Mouse (Mus musculus): ENCODE measurements around the gene Eif3c. TPM values are rescaled to one million over a fixed set of nuclear protein-coding genes. Genes with fewer than 3 reads are reported as not detected.

Gene Eif3c
- polyA plus RNA-seq, 1 experiment: 149 TPM

DNA sequence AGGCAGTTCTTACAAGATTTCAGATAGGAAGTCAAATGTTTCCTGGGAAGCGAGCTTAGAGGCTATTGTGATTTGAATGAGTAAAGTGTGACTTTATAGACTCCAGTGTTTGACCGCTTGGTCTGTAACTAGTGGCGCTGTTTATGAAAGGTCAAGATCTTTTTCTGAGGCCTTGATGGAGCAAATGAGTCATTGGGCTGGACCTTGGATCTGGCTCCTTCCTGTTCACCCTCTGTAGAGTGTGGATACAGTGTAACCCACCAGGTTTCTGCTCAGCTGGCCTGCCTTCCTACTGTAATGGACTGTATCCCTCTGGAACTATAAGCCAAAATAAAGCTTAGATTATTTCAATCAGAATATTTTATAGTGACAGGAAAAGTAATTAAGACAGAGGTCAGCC, 54.9 kb downstream of the Eif3c start:
- TF ChIP-seq CTCF (IDR thresholded peaks at IDR 0.05; ENCODE audit: borderline replicate concordance, extremely low read depth, insufficient read depth, insufficient read length): no peak
- TF ChIP-seq POLR2A (IDR thresholded peaks at IDR 0.05; ENCODE audit: borderline replicate concordance, extremely low read depth, insufficient read depth, insufficient read length, poor library complexity, severe bottlenecking): no peak
- no peak for DNase-seq (ENCODE audit: low read depth)

- no peak for DNase-seq (ENCODE audit: low read depth)
- TF ChIP-seq POLR2A (IDR thresholded peaks at IDR 0.05; ENCODE audit: borderline replicate concordance, extremely low read depth, insufficient read depth, insufficient read length, poor library complexity, severe bottlenecking): no peak
- no peak for TF ChIP-seq CTCF (IDR thresholded peaks at IDR 0.05; ENCODE audit: borderline replicate concordance, extremely low read depth, insufficient read depth, insufficient read length)
Observed at GRCm38 (mm10) chr7:126507126-126507778, 59.0 kb downstream of the Eif3c start.

DNA sequence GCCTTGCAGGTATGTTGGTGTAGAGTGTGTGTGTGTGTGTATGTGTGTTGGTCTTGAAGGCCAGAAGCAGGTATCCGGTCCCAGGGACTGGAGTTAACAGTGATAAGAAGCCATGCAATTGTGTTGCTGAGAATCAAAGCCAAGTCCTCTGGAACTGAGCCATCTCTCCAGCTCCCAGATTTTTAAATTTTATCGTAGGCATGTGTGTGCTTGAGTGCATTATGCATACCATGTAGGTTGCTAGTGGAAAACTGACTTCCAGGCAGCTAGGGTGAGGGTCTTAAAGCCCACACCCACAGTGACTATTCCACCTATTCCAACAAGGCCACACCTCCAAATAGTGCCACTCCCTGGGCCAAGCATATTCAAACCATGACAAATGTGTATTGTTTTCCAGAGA, 61.3 kb downstream of the Eif3c start:
- DNase-seq (ENCODE audit: low read depth): no peak
- TF ChIP-seq CTCF (IDR thresholded peaks at IDR 0.05; ENCODE audit: borderline replicate concordance, extremely low read depth, insufficient read depth, insufficient read length): no peak
- no peak for TF ChIP-seq POLR2A (IDR thresholded peaks at IDR 0.05; ENCODE audit: borderline replicate concordance, extremely low read depth, insufficient read depth, insufficient read length, poor library complexity, severe bottlenecking)

DNA sequence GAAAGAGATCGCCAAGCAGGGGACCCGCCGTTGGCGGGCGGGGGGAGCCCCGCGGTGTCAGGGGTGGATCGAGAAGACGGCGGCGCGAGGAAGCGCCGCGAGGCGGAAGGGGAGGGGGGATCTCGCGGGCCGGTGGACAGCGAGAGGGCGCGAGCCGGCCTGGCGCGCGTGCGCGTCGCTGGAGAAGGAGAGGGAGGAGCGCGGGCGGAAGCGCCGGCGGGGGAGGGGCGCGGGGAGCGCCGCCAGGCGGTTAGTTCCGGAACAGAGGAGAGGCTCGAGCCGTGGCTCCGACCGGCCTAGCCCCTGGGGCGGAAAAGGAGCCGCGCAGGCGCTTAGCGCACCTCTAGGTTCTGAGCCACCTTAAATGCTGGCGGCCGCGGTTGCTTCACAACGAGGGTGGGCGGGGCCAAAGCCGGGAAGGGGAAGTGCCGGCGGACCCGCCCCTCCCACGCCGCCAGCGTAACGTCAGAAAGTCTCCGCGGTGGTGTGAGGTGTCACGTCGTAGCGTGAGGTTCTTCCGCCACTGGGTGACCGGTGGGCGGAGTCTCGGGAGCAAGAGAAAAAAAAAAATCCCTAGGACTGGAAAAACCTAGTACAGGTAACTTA, 62.8 kb downstream of the Eif3c start, which contains the start of gene Atxn2l:
TSS of gene Atxn2l (minus strand) at position 165 of the 606 bp plus-strand sequence.
- peak; percentile 82 for TF ChIP-seq POLR2A (IDR thresholded peaks at IDR 0.05; ENCODE audit: borderline replicate concordance, extremely low read depth, insufficient read depth, insufficient read length, poor library complexity, severe bottlenecking)
- TF ChIP-seq CTCF (IDR thresholded peaks at IDR 0.05; ENCODE audit: borderline replicate concordance, extremely low read depth, insufficient read depth, insufficient read length): peak; percentile 53
- peak; percentile 100 for DNase-seq (ENCODE audit: low read depth)

DNA sequence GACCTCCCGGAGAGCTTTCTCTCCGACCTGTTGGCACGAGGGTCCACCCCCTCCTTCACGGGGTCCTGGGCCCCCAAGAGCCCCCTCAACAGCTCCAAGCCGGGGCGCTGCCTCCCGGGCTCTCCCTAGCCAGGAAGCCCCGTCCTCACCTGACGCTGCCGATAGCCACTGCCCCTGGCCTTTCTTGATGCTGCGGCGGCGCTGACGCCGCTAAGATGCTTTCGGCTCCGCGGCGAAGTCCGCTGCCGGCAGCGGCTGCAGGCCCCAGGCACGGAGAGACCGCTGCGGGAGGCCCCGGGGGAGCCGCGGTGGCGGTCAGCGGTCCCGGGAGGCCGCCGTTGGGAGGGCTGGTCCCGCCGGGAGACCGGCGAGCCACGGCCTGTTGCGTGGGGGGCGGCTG, 63.5 kb downstream of the Eif3c start:
- no peak for DNase-seq (ENCODE audit: low read depth)
- no peak for TF ChIP-seq CTCF (IDR thresholded peaks at IDR 0.05; ENCODE audit: borderline replicate concordance, extremely low read depth, insufficient read depth, insufficient read length)
- TF ChIP-seq POLR2A (IDR thresholded peaks at IDR 0.05; ENCODE audit: borderline replicate concordance, extremely low read depth, insufficient read depth, insufficient read length, poor library complexity, severe bottlenecking): no peak

GRCm38 (mm10) chr7:126502023-126502741, 64.0 kb downstream of the Eif3c start:
- TF ChIP-seq POLR2A (IDR thresholded peaks at IDR 0.05; ENCODE audit: borderline replicate concordance, extremely low read depth, insufficient read depth, insufficient read length, poor library complexity, severe bottlenecking) (peak; percentile 31; the same call in 1 of the 2 replicates), CTCF (IDR thresholded peaks at IDR 0.05; ENCODE audit: borderline replicate concordance, extremely low read depth, insufficient read depth, insufficient read length) (no peak)
- DNase-seq (ENCODE audit: low read depth): peak; percentile 100

- no peak for DNase-seq (ENCODE audit: low read depth)
Observed at GRCm38 (mm10) chr7:126501684-126502022, 64.6 kb downstream of the Eif3c start.

DNA sequence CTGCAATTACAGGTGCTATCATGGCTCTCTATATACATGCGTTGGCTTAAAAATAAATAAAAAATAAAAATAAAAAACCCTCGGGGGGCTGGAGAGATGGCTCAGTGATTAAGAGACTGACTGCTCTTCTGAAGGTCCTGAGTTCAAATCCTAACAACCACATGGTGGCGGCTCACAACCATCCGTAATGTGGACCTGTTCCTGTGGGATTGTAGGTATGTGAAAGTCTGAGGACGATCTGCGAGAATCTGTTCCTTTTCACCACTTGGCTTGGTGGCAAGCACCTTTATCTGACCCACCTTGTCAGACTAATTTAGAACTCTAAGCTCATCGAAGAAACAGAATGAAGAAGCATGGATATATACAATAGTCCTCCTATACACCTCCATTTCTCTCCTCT, 66.8 kb downstream of the Eif3c start:
- no peak for DNase-seq (ENCODE audit: low read depth)

More at GRCm38 (mm10) chr7:126501684-126502022, 64.6 kb downstream of the Eif3c start:
- TF ChIP-seq CTCF (IDR thresholded peaks at IDR 0.05; ENCODE audit: borderline replicate concordance, extremely low read depth, insufficient read depth, insufficient read length): no peak

GRCm38 (mm10) chr7:126497966-126498365, 68.2 kb downstream of the Eif3c start:
- TF ChIP-seq CTCF (IDR thresholded peaks at IDR 0.05; ENCODE audit: borderline replicate concordance, extremely low read depth, insufficient read depth, insufficient read length) (no peak), POLR2A (IDR thresholded peaks at IDR 0.05; ENCODE audit: borderline replicate concordance, extremely low read depth, insufficient read depth, insufficient read length, poor library complexity, severe bottlenecking) (no peak)
- no peak for DNase-seq (ENCODE audit: low read depth)

More for the DNA sequence above, 66.8 kb downstream of the Eif3c start:
- TF ChIP-seq CTCF (IDR thresholded peaks at IDR 0.05; ENCODE audit: borderline replicate concordance, extremely low read depth, insufficient read depth, insufficient read length) (no peak), POLR2A (IDR thresholded peaks at IDR 0.05; ENCODE audit: borderline replicate concordance, extremely low read depth, insufficient read depth, insufficient read length, poor library complexity, severe bottlenecking) (no peak)

DNA sequence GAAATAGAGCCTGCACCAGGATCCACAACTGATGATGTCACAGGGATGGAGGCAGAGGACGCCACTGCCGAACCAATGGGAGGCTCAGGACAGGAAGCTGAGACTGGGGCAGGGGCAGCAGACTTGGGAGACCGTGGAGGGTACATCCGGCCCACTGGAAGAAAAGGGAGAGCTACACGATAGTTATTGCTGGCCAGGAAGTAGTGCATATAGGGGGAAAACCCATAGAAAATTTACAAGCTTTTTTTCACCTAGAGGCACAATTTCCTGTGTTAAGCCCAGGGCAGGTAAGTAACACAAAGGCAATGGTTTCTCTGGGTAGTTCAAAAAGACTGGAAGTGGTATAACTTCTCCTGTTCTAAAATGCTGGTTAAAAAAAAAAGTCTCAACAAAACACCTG, 69.7 kb downstream of the Eif3c start:
- no peak for DNase-seq (ENCODE audit: low read depth)
- TF ChIP-seq POLR2A (IDR thresholded peaks at IDR 0.05; ENCODE audit: borderline replicate concordance, extremely low read depth, insufficient read depth, insufficient read length, poor library complexity, severe bottlenecking) (no peak), CTCF (IDR thresholded peaks at IDR 0.05; ENCODE audit: borderline replicate concordance, extremely low read depth, insufficient read depth, insufficient read length) (no peak)

Other genes with a start within 250 kb of the Eif3c start
- gene Lat, start 196.8 kb downstream of the Eif3c start, polyA plus RNA-seq (2012; rRNA removed): 1.0 and 2.1 TPM in 2 replicates
- gene Spns1, start 189.0 kb downstream of the Eif3c start, polyA plus RNA-seq (2012; rRNA removed): 176 and 234 TPM in 2 replicates
- gene Nfatc2ip, start 169.7 kb downstream of the Eif3c start, polyA plus RNA-seq (2012; rRNA removed): 11.0 and 15.7 TPM in 2 replicates
- 0.05 and 0.06 TPM in 2 replicates for gene Cd19, start 151.5 kb downstream of the Eif3c start, polyA plus RNA-seq (2012; rRNA removed)
- 22.1 and 25.2 TPM in 2 replicates for gene Rabep2, start 137.7 kb downstream of the Eif3c start, polyA plus RNA-seq (2012; rRNA removed)
- 1.3 and 1.6 TPM in 2 replicates for gene Atp2a1, start 103.3 kb downstream of the Eif3c start, polyA plus RNA-seq (2012; rRNA removed)
- 83.6 and 86.4 TPM in 2 replicates for gene Sh2b1, start 91.0 kb downstream of the Eif3c start, polyA plus RNA-seq (2012; rRNA removed)
- gene Tufm, start 79.0 kb downstream of the Eif3c start, polyA plus RNA-seq (2012; rRNA removed): 107 and 118 TPM in 2 replicates
- gene Atxn2l, start 63.0 kb downstream of the Eif3c start, polyA plus RNA-seq (2012; rRNA removed): 178 and 208 TPM in 2 replicates
- 0.38 and 0.81 TPM in 2 replicates for gene Apobr, start 18.5 kb upstream of the Eif3c start, polyA plus RNA-seq (2012; rRNA removed)
- 45.5 and 64.3 TPM in 2 replicates for gene Cln3, start 19.4 kb upstream of the Eif3c start, polyA plus RNA-seq (2012; rRNA removed)
- gene Il27, start 28.5 kb upstream of the Eif3c start, polyA plus RNA-seq (2012; rRNA removed): not detected in 2 replicates
- gene Nupr1, start 64.5 kb upstream of the Eif3c start, polyA plus RNA-seq (2012; rRNA removed): 2.7 and 3.9 TPM in 2 replicates
- gene Sgf29, start 82.9 kb upstream of the Eif3c start, polyA plus RNA-seq (2012; rRNA removed): 61.5 and 70.4 TPM in 2 replicates
- gene Sult1a1, start 110.0 kb upstream of the Eif3c start, polyA plus RNA-seq (2012; rRNA removed): 1.5 and 1.6 TPM in 2 replicates
- 39.8 and 55.6 TPM in 2 replicates for gene Bola2, start 129.0 kb upstream of the Eif3c start, polyA plus RNA-seq (2012; rRNA removed)
- 42.9 and 64.6 TPM in 2 replicates for gene Slx1b, start 129.4 kb upstream of the Eif3c start, polyA plus RNA-seq (2012; rRNA removed)
- gene Coro1a, start 141.4 kb upstream of the Eif3c start, polyA plus RNA-seq (2012; rRNA removed): 93.3 and 122 TPM in 2 replicates
- 224 and 233 TPM in 2 replicates for gene Mapk3, start 193.2 kb upstream of the Eif3c start, polyA plus RNA-seq (2012; rRNA removed)
- gene Gdpd3, start 199.9 kb upstream of the Eif3c start, polyA plus RNA-seq (2012; rRNA removed): 9.2 and 14.6 TPM in 2 replicates
- gene Ypel3, start 210.5 kb upstream of the Eif3c start, polyA plus RNA-seq (2012; rRNA removed): 181 and 258 TPM in 2 replicates
- gene Tbx6, start 215.1 kb upstream of the Eif3c start, polyA plus RNA-seq (2012; rRNA removed): 1.6 and 2.3 TPM in 2 replicates
- gene Ppp4c, start 226.1 kb upstream of the Eif3c start, polyA plus RNA-seq (2012; rRNA removed): 219 and 232 TPM in 2 replicates
- gene Fam57b, start 231.3 kb upstream of the Eif3c start, polyA plus RNA-seq (2012; rRNA removed): 199 and 224 TPM in 2 replicates